Mouse (Mus musculus): Measurements from ENCODE around the gene Cmc2.

The Cmc2 gene

GRCm38 (mm10) chr8:116921337-116922059 lies at the start of gene Cmc2, which contains the start of gene Cenpn:
Cmc2 (minus strand) TSS chr8:116921455.
Cenpn (plus strand) TSS chr8:116921730.
- peak; percentile 96 for DNase-seq (ENCODE audit: extremely low read depth, insufficient read length, low spot score)

GRCm38 (mm10) chr8:116969531-116969930 lies 48.3 kb upstream of the Cmc2 start:
- DNase-seq (ENCODE audit: extremely low read depth, insufficient read length, low spot score), result no peak

- no peak for DNase-seq (ENCODE audit: extremely low read depth, insufficient read length, low spot score)
These were observed 33.2 kb upstream of the Cmc2 start for GRCm38 (mm10) chr8:116954415-116954814.

GRCm38 (mm10) chr8:116952428-116952827 lies 31.2 kb upstream of the Cmc2 start:
- DNase-seq (ENCODE audit: extremely low read depth, insufficient read length, low spot score), result no peak

- no peak for DNase-seq (ENCODE audit: extremely low read depth, insufficient read length, low spot score)
These were observed 30.5 kb upstream of the Cmc2 start for GRCm38 (mm10) chr8:116951778-116952177.

GRCm38 (mm10) chr8:116951369-116951768 lies 30.1 kb upstream of the Cmc2 start:
- DNase-seq (ENCODE audit: extremely low read depth, insufficient read length, low spot score), result no peak

- no peak for DNase-seq (ENCODE audit: extremely low read depth, insufficient read length, low spot score)
These were observed 26.3 kb upstream of the Cmc2 start for GRCm38 (mm10) chr8:116947589-116947988.

- DNase-seq (ENCODE audit: extremely low read depth, insufficient read length, low spot score), result no peak
These were observed 25.6 kb upstream of the Cmc2 start for GRCm38 (mm10) chr8:116946851-116947250.

GRCm38 (mm10) chr8:116946268-116946838 lies 25.1 kb upstream of the Cmc2 start:
- no peak for DNase-seq (ENCODE audit: extremely low read depth, insufficient read length, low spot score)

GRCm38 (mm10) chr8:116945169-116945910 lies 24.1 kb upstream of the Cmc2 start:
- no peak for DNase-seq (ENCODE audit: extremely low read depth, insufficient read length, low spot score)

- no peak for DNase-seq (ENCODE audit: extremely low read depth, insufficient read length, low spot score)
These were observed 23.1 kb upstream of the Cmc2 start for GRCm38 (mm10) chr8:116944385-116944696.

GRCm38 (mm10) chr8:116943555-116944384 lies 22.5 kb upstream of the Cmc2 start:
- peak; percentile 53 for DNase-seq (ENCODE audit: extremely low read depth, insufficient read length, low spot score)

- DNase-seq (ENCODE audit: extremely low read depth, insufficient read length, low spot score), result peak; percentile 87
These were observed 21.9 kb upstream of the Cmc2 start, which contains the start of gene Atmin for GRCm38 (mm10) chr8:116943161-116943554. Atmin (plus strand) TSS chr8:116943393.

- DNase-seq (ENCODE audit: extremely low read depth, insufficient read length, low spot score), result no peak
These were observed 21.2 kb upstream of the Cmc2 start for GRCm38 (mm10) chr8:116942284-116943058.

- DNase-seq (ENCODE audit: extremely low read depth, insufficient read length, low spot score), result no peak
These were observed 14.3 kb upstream of the Cmc2 start for GRCm38 (mm10) chr8:116935506-116935905.

GRCm38 (mm10) chr8:116934976-116935375 lies 13.7 kb upstream of the Cmc2 start:
- DNase-seq (ENCODE audit: extremely low read depth, insufficient read length, low spot score), result no peak

GRCm38 (mm10) chr8:116928588-116928987 lies 7.3 kb upstream of the Cmc2 start:
- DNase-seq (ENCODE audit: extremely low read depth, insufficient read length, low spot score), result peak; percentile 16

- DNase-seq (ENCODE audit: extremely low read depth, insufficient read length, low spot score), result peak; percentile 38
These were observed 6.6 kb upstream of the Cmc2 start for GRCm38 (mm10) chr8:116927880-116928279.

- no peak for DNase-seq (ENCODE audit: extremely low read depth, insufficient read length, low spot score)
These were observed 2.3 kb upstream of the Cmc2 start for GRCm38 (mm10) chr8:116923526-116923925.

All from 3134 (cell line).